Mouse (Mus musculus) kidney, postnatal 25 days (tissue): ENCODE measurements around the gene Bbx.

Source experiments
- DNase-seq, 2 experiments: peaks; one replicate each; pipeline ENCODE4 v3.0.0; 2021; ENCODE audit warnings: mixed read lengths in 2 of 2

The Bbx gene

DNA sequence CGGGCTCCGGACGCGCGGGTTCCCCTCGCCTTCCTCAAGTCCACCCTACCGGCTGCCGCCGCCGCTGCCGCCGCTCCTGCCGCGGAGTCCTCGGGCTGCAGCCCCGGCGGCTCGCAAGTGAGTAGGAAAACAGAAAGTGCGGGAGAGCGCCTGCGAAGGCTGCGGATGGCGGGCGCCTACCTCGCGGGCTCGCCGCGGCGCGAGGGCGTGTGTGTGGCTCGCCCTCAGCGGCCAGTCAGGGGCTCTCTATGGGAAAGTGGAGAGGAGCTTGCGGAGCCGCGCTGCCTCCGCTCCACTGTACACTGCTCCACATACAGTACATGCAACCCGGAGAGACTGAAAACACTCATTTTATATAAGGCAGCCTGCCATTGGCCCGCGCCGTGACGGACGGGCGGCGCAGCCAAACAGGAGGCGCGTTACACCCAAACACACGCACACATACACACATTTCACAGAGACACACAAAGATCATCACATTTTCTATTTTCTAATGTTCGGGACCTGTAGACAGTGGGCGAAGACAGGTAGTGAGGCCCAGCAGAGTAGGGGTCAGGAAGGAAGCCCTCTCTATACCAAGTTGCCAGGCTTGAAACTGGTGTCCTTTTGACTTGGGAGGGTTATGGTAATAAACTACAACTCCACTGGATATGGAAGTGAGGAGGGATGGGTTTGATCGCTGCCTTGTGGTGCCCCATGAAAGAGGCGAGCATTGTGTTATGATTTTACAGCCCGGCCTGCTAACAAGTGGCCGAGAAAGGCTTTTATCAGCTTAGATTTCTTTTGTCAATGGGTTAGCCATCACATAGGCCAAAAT is at the start of gene Bbx:
TSS of gene Bbx (minus strand) at position 329 of the 817 bp plus-strand sequence.
- DNase-seq: peak; percentile 96 to 98

DNA sequence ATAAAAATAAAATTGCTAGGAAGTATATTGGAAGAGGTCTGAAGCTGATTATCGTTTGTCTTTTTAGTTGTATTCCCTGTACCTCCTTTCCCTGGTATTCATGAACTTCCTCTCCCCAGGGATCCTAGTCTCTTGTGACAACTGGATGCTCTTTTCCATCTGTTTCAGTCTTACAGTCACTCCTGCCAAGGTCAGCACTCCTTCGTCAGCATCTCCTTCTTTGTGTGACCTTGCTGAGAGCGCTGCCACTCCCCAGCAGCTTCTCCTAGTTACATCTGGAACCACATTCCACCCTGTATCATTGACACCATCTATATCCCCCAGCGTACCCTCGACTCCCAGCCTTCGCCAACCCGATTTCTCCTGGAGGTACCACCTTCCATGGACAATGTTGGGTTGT is 49.7 kb upstream of the Bbx start:
- no peak for DNase-seq

DNA sequence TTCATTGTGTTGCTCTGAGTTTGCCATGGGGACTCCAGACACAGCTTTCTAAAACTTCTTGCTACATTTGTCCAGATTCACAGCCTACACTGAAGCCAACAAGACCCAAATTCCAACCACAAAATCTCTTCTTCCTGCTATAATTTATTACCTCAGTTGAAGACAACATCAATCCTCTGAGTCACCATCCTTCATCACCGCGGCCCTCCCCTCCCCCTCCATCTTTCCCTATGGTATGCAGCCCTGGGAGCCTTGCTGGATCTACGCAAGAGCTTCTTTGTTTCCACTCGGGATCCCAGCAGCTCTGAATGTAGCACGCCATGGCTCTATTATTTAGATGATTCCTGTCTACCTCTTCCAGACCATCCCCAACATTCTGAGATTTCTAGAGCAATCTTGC is 49.2 kb upstream of the Bbx start:
- no peak for DNase-seq

DNA sequence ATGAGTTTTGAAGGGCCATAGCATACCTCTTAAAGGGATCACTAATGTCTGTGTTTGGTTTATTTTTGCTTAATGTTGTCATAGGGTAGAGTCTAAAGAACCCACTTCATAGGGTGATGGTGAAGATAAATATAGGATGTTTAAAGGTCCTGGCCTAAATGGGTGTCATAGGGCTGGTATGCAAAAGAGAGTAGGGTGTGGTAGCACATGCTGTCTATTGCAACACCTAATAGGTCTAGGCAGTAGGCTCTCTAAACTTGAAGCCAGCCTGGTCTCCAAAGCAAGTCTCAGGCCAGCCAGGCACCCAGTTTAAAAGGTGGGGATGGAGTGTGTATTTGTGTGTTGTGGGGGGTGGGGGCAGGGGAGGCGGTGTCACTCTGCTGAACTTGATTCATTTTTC is 46.5 kb upstream of the Bbx start:
- no peak for DNase-seq

DNA sequence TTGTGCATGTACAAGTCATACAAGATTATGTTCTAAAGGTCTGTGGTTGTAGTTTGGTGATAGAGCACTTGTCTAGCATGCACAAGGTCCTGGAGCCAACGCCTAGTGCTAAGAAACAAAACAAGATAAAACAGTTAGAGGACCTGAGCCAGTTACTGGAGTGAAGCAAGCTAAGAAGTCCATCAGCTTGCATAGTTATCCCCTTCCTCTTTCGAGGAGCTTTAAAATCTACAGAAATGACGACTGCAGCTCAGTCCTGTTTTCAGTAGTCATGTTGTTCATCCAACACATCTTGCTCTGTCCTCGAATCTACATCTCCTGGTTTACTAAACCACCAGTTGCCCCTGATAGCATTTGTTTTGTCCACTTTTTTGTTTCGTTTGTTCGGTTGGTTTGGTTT is 45.4 kb upstream of the Bbx start:
- DNase-seq: no peak

DNA sequence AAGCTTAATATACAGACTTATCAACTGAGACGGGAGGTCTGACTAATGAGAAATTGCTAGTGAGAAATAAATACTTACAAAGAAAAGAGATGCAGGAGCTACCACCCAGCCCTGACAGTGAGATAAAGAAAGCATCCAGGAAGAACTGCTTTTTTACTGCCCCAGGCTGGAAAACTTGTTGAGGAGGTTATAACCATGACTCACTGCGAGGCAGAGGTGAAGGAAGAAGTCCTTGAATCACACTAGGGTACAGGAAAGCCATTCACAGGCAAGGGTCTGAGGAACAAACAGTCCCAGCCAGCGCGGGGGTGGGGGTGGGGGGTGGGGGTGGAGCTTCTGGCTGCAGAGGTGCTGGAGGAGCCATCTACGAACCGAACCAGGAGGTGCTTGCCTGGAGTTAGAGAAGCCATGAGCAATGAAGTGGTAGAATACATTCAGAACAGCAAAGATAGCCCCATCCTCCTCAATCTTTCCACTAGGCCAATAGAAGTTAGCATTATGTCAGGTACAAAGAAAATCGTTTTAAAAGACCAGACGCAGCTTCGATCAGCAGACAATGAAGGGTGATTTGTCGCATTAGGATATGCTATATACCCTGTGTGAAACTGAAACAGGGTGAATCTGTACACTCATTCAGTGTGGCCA is 30.2 kb upstream of the Bbx start:
- no peak for DNase-seq

DNA sequence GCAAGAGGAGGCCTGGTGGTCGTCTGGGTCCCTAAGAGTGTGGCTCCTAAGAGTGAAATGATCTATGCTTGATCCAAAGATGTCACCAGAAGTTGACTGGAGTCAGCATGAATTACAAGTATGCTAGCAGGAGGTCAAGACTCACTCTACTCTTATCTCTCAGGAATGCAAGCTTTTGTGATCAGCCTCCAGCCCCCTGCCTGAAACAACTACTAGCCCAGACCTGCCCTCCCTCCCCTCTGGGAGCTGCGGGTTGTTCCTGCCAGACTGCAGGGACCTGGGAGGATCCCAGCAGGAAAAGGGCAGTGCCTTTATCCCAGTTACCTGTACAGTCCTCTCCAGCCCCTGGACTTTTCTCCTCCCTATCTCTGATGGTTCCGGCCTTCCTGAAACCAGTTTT is 27.0 kb upstream of the Bbx start:
- no peak for DNase-seq

DNA sequence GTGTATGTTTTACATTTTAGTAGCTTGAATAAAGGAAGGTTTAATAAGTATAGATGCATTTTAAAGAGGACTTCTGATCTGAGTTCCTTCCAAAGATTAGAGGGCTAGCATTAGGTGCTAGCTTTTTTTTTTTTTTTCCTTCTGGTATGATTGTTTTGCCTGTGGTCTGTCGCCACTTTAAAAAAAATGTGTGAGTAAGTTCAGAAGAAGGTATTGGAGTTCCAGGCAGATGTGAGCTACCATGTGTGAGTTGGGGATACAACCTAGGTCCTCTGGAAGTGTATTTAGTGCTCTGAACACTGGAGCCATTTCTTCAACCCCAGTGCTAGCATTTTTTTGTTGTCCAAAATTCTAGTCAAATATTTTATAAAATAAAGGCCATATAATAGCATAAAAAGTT is 23.9 kb upstream of the Bbx start:
- DNase-seq: no peak

DNA sequence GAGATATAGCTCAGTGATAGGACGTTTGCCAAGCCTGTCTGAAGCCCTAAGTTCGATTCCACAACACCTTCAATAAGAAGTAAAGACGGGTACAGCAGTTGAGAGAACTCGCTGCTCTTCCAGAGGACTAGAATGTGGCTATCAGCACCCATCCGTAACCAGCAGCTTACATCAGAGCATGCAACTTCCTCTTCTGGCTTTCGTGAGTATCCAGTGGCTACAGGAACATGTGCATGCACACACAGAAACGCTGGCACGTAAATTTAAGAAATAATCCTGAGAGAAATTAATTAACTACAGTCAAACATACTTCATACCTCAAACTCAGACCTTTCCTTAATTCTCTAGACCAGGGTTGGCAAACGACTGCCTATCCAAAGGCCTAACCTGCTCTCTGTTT is 16.9 kb upstream of the Bbx start:
- no peak for DNase-seq

DNA sequence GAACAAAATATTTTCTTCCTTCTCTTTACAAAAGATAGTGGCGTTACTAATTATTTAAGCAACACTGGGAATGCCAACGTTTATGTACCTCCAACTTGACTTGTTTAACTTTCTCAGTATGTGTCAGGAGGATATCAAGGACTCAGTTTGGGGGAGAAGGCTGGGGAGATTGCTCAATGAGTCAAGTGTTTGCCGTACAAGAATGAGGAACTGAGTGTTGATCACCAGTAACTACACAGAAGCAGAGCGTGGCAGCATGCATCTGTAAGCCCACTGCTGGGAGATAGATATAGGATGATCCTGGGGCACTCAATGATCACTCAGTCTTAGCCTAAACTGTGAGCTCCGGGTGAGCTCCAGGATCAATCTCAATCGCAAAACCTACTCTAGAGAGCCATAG is 12.8 kb upstream of the Bbx start:
- no peak for DNase-seq

DNA sequence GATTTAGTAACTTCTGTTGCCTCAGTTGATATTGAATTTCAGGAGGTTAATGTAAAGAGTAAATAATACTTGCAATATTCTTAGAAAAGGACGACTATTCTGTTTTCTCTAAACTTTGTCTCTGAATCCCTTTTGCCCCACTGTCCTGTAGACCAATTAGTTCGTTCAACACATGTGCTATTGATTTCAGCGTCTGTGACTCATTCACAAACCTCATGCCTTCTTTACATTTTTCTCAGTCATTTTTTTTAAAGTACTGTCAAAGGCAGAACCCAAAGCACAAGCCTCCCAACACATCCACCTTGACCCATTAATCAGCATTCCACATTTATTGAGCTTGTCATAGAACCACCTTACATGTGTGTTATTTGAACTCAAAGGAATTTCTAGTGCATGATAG is 6.6 kb upstream of the Bbx start:
- no peak for DNase-seq

DNA sequence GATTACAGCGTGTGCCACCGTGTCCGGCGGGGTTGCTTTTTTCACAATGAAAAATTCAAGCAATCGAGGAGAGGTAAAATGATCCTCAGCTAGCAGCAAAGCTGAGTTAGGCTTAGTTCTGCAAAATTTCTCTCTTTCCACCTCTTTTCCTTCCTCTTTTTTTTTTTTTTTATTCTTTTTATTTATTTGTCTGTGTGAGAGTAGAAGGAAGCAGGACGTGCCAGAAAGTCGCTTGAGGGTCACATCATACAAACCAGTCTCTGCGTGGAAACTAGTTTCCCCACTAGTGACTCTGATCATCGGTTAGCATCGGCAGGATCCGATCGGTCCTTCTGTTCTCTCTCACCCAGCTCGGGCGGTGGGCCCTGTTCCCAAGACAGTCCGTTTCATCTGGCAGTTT is 5.6 kb upstream of the Bbx start:
- DNase-seq: no peak

DNA sequence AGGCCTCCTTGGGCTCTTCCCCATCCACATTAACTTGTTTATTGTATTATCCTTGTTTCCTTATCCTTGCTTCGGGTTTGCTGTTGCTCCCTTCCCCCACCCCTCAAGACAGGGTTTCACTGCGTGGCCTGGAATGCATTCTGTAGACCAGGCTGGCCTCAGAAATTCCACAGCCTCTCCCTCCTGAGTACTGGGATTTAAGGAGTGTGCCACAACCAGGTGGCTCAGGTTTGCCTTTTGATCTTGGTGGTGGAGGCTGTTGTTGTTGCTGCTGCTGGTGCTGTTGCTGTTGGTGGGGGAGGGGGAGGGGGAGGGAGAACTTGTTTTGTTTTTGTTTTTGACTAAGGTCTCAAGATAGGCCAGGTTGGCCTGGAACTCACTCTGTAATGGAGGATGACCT is 5.1 kb upstream of the Bbx start:
- DNase-seq: no peak

DNA sequence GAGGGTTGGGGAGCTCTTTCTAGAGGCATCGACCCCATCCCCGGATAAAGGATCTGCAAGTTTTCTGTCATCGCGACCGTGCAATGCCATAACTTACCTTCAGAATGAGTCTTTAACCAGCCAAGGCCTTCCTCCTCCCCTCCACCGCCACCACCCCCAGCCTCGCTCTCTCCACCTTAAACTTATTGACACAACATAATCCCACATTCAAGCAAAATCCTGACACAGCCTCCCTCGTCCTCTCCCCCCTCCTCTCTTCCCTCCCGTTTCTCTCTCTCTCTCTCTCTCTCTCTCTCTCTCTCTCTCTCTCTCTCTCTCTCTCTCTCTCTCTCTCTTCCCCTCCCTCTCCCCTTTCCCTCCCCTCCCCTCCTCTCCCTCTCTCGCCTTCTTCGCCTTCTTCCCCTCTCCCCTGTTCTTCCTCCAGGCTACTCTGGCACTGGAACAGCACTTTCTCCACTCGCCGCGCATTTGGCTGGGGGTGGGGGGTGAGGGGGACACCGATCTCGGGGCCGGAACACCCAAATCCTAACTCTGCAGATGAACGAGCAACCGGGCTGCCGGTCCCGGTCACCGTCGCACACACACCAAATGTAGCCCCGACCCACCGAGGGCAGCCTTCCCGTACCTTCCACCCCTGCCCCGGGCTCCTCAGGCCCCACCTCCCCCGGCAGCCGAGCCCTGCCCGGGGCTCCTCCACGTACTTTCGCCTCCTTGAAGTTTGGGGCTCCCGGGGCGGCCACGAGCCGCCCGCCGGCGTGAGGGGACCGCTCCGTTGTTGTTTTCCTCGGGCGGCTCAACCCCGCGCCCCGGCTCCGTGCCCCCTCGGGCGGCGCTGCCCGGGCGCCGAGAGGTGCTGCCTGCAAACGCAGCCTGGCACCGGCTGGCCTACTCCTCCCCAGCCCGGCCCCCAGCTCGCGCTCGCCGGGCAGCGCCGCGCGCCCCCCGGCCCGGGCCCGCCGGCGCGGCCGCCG is 894 bp downstream of the Bbx start:
- DNase-seq: peak; percentile 45 to 70

DNA sequence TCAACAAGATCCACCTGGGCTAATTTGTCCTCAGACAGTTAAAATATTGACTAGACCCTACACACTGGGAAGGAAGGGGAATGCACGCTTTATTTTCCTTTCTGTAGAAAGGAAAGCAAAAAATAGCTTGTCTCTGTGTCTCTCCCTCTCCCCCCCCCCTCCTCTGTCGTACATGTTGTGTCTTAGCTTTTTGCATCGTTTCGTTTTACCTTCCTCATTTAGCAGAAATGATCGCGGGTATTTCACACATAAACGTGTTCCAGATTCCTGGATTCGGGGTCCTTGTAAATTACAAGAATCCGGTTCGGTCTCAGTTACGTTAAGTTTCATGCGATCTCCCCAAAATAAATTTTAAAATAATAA is 1.7 kb downstream of the Bbx start:
- no peak for DNase-seq

DNA sequence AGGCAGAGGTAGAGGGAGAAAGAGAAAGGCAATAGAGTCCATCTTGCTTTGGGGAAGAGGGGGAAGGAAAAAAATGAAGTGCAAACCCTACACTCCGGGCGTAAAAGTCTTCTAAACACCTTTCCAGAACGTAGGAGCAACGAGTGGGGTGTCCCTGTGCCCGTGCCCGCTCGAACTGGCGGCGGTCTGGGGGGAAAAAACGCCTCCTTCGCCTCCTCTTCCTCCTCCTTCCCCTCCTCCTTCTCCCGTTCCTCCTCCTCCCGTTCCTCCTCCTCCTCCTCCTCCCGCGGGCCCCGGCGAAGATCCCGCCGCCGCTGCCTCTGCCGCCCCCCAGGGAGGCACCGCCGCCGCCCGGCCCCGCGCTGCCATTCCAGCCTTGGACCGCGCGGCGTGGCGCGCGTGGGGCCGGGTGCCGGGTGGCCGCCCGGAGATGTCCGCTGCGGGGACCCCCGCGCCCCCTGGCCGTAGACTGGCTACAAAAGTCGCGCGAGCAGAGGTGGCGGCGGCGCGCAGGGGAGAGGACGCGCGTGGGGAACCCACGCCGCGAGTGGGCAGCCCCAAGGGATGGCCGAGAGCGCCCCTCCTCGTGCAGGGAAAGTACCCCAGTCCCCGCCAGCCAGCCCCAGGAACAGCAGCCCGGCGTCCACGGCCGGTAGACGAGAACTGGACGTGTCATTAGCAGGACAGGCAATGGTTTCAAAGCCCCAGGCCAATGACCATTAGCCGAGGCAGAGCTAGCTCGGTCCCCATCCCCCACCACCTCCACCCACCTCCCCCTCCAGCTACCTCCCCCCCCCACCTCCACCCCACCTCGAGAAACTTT is 2.3 kb downstream of the Bbx start:
- peak; percentile 42 to 62 for DNase-seq

DNA sequence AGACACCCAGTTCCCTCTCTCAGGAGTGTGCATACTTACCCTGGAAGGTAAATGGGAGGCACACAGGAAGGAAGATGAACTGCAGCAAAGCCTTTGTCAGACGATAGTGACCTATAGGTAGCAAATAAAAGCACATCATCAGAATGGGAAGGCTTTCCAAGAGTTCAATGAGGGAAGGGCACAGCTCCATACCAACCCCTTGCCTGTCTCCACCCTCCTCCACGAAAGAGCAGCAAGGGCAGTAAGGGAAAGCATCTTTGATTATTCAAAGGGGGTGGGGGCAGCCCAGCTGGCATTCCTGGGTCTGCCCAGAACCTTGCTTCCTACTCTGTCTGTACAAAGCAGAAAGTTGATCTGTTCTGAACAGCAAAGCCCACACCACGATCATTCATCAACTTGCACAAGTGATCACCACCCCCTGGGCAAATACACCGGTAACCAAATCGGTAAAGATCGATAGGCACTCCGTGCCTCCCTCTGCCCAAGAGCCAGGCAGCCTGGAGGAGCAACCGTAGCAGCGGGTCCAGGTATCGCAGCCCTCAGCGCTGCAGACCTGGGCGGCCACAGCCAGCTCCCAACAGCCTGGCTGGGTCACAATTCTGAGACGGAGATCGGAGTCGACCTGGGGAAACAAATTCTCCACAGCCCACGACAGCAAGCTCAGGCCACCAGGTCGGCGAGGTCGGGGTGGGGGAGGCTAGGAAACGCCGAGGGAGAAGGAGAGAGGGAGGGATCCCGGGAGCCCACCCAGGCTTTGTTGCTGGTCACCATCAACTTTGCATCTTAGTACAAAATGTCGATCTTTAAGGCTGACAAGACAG is 3.1 kb downstream of the Bbx start:
- DNase-seq: peak; percentile 7 to 40

DNA sequence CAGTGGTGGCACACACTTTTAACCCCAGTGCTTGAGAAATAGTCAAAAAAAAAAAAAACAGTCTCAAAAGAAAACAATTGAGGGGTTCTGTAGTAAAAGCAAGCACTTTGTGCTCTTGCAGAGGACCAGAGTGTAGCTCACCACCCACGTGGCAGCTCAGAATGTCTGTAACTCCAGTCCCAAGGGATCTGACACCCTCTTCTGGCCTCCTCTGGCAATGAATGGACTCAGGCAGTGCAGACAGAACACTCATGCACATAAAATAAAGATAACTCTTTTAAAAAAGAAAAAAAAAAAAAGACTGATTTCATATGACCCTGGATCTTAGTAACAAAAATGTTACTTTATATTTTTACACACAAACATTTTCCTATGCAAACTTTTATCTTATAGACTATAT is 12.1 kb downstream of the Bbx start:
- peak in 1 of 2 experiments; percentile 37 for DNase-seq

DNA sequence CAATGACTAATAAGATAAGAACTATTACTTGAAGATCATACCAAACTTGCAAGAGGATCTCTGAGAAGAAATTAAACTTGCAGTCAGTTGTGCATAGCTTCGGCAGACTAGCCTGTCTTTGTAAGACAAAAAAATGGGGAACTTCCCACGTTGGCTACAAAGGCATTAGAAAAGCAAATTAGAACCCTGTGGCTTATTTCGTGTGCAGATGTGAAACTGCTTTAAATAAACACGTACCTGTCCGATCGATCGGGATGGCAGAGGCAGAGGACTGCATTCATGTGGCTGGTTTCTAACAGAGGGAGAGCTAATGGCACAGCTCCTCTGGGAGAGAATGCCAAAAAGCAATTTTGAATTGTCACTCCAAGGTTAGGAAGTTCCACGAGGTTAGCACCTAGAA is 16.8 kb downstream of the Bbx start:
- no peak for DNase-seq

DNA sequence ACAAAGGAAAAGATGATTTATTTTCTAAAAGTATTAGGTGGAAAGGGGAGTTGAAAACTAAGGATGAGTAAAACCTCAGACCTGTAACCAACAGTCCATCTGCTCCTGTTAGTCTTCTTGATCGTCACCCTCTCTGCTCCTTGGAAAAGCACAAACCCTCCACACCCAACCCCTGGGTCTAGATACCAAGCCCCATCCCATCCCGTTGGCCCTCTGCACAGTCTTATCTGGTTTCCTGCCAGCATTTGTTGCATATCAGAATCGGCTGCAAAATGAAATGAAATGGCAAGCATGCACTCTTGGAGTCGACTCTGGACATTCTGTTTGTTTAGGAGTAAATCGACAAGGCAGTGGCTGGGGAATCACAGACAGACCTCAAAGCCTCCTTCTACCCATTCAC is 29.3 kb downstream of the Bbx start:
- DNase-seq: no peak

DNA sequence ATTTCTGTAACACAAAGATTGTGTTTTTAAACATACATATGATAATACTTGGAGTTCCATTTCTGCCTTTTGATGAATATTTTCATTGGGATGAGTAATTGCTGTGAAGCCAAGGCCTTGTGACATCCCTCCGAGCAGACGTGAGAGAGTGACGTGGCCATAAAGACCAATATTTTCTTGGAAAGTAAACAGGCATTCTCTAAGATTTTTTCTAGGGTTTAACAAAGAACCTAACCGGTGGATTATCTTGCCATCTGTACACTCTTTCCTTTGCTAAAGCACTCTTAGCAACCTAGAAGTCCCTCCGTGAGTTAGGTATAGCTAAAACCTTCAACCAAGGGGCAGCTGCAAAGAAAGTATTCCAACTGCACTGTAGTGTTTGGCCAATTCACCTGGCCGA is 32.4 kb downstream of the Bbx start:
- no peak for DNase-seq

DNA sequence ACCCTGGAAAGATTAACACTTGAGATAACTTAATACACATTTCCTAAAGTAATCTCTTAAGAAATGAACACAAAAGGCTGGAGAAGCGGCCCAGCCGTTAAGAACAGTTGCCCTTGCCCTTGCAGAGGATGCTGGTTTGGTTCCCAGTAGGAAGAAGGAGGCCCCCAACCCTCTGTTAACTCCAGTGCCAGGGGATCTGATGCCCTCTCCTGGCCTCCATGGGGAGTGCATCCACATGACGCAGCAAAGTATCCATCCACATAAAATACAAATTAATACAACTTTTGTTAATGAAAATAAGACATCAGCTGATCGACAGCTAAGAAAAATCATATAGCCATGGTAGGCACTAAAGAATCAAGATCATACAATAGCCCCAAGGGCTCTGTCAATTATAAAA is 33.6 kb downstream of the Bbx start:
- DNase-seq: no peak
